Mouse (Mus musculus) CH12.LX (cell line): ENCODE data around the gene Pde9a. TPM values are rescaled to one million over a fixed set of nuclear protein-coding genes. Genes with fewer than 3 reads are reported as not detected.

Source experiments
- DNase-seq: peaks from one replicate; pipeline ENCODE4 v3.0.0-alpha.2; 2013; ENCODE audit errors: extremely low read depth
- H3K27ac ChIP-seq: 2 replicates; pipeline ENCODE4 v1.5.1; 2012; ENCODE audit warnings: low read depth, mild to moderate bottlenecking, control low read depth, moderate library complexity; ENCODE audit not compliant: insufficient read depth
- H3K27me3 ChIP-seq: replicated peaks from 2 replicates; pipeline ENCODE3; 2012; ENCODE audit warnings: inconsistent platforms
- H3K36me3 ChIP-seq, 2 experiments: replicated peaks in 1 of 2; 2 replicates each; pipeline versions ENCODE3 to v1.6.1; 2012; ENCODE audit warnings: inconsistent platforms in 1 of 2, low read length in 1 of 2, mild to moderate bottlenecking in 1 of 2, mixed read lengths in 1 of 2, moderate library complexity in 1 of 2; ENCODE audit not compliant: control insufficient read depth in 1 of 2, insufficient read depth in 1 of 2
- H3K4me1 ChIP-seq, 2 experiments: 2 replicates each; pipeline ENCODE4 v1.6.1; 2012; ENCODE audit warnings: inconsistent platforms in 1 of 2, moderate library complexity in 1 of 2; ENCODE audit not compliant: insufficient read depth in 2 of 2, control insufficient read depth in 1 of 2
- H3K4me2 ChIP-seq: 2 replicates; pipeline ENCODE4 v1.6.1; 2012; ENCODE audit warnings: low read depth, mild to moderate bottlenecking, control low read depth; ENCODE audit not compliant: poor library complexity, insufficient read depth, severe bottlenecking
- H3K4me3 ChIP-seq, 3 experiments: fragments of 150-350 bp in 1 of 3; sonication (generic) in 1 of 3; replicated peaks in 1 of 3; 2 replicates each; pipeline versions ENCODE3 to v1.5.1; 2011 to 2012; ENCODE audit warnings: low read depth in 2 of 3, low read length in 2 of 3, mild to moderate bottlenecking in 2 of 3, moderate library complexity in 2 of 3, control low read depth in 1 of 3, improper control_type of control experiment in 1 of 3, inconsistent platforms in 1 of 3, mixed read lengths in 1 of 3; ENCODE audit not compliant: poor library complexity in 1 of 3
- H3K79me2 ChIP-seq: replicated peaks from 2 replicates; pipeline ENCODE4 v1.6.1; 2012; ENCODE audit warnings: mild to moderate bottlenecking, moderate library complexity; ENCODE audit not compliant: control insufficient read depth, poor library complexity, insufficient read depth, severe bottlenecking; ENCODE audit errors: extremely low read depth
- H3K9ac ChIP-seq: 2 replicates; pipeline ENCODE4 v1.6.1; 2012; ENCODE audit warnings: low read depth, mild to moderate bottlenecking, control low read depth, moderate library complexity; ENCODE audit not compliant: insufficient read depth
- H3K9me3 ChIP-seq: replicated peaks from 2 replicates; pipeline ENCODE3; 2012; ENCODE audit warnings: low read length, inconsistent platforms, mixed read lengths
- CHD2 ChIP-seq: IDR thresholded peaks from 2 replicates; pipeline ENCODE4 v1.6.1; 2011; ENCODE audit warnings: low read length, improper control_type of control experiment
- CTCF ChIP-seq, 2 experiments: IDR thresholded peaks in 1 of 2; conservative IDR thresholded peaks in 1 of 2; 2 replicates each; pipeline ENCODE4 v1.5.1; 2011 to 2012; ENCODE audit warnings: low read depth in 2 of 2, low read length in 2 of 2, improper control_type of control experiment in 1 of 2, inconsistent platforms in 1 of 2, mild to moderate bottlenecking in 1 of 2, moderate library complexity in 1 of 2
- E2F4 ChIP-seq: IDR thresholded peaks from 2 replicates; pipeline ENCODE4 v1.6.1; 2011; ENCODE audit warnings: low read depth, low read length, improper control_type of control experiment; ENCODE audit not compliant: insufficient replicate concordance
- EP300 ChIP-seq: IDR thresholded peaks from 2 replicates; pipeline ENCODE4 v1.6.1; 2011; ENCODE audit warnings: low read length, improper control_type of control experiment
- IRF4 ChIP-seq: IDR thresholded peaks from 2 replicates; pipeline ENCODE4 v1.6.1; 2014; ENCODE audit warnings: low read depth, mild to moderate bottlenecking, inconsistent platforms, low read length, improper control_type of control experiment
- MAFK ChIP-seq: IDR thresholded peaks from 2 replicates; pipeline ENCODE4 v1.6.1; 2011; ENCODE audit warnings: low read length, improper control_type of control experiment; ENCODE audit not compliant: insufficient replicate concordance
- MAX ChIP-seq: IDR thresholded peaks from 2 replicates; pipeline ENCODE4 v1.6.1; 2011; ENCODE audit warnings: low read length, improper control_type of control experiment
- MYC ChIP-seq: IDR thresholded peaks from 2 replicates; pipeline ENCODE4 v1.6.1; 2011; ENCODE audit warnings: low read depth, mild to moderate bottlenecking, improper control_type of control experiment, low read length
- NRF1 ChIP-seq: IDR thresholded peaks from 2 replicates; pipeline ENCODE4 v1.6.1; 2014; ENCODE audit warnings: low read depth, mild to moderate bottlenecking, inconsistent platforms, low read length, improper control_type of control experiment, moderate library complexity
- POLR2A ChIP-seq: IDR thresholded peaks from 2 replicates; pipeline ENCODE4 v1.6.1; 2011; ENCODE audit warnings: low read depth, mild to moderate bottlenecking, improper control_type of control experiment, low read length
- POLR2AphosphoS2 ChIP-seq: IDR thresholded peaks from 2 replicates; pipeline ENCODE4 v1.6.1; 2011; ENCODE audit warnings: low read depth, low read length, improper control_type of control experiment
- RAD21 ChIP-seq: IDR thresholded peaks from 2 replicates; pipeline ENCODE4 v1.6.1; 2011; ENCODE audit warnings: low read depth, mild to moderate bottlenecking, low read length, improper control_type of control experiment, moderate library complexity
- RCOR1 ChIP-seq: conservative IDR thresholded peaks from 2 replicates; pipeline ENCODE4 v1.6.1; 2012; ENCODE audit warnings: low read depth, mild to moderate bottlenecking, inconsistent platforms, low read length, improper control_type of control experiment
- TBP ChIP-seq: conservative IDR thresholded peaks from 2 replicates; pipeline ENCODE4 v1.6.1; 2011; ENCODE audit warnings: low read depth, low read length, improper control_type of control experiment
- TCF12 ChIP-seq: IDR thresholded peaks from 2 replicates; pipeline ENCODE4 v1.6.1; 2014; ENCODE audit warnings: low read depth, mild to moderate bottlenecking, inconsistent platforms, low read length, improper control_type of control experiment
- UBTF ChIP-seq: IDR thresholded peaks from 2 replicates; pipeline ENCODE4 v1.6.1; 2012; ENCODE audit warnings: low read depth, mild to moderate bottlenecking, inconsistent platforms, low read length, improper control_type of control experiment, moderate library complexity
- USF1 ChIP-seq: IDR thresholded peaks from 2 replicates; pipeline ENCODE4 v1.6.1; 2014; ENCODE audit warnings: low read depth, mild to moderate bottlenecking, inconsistent platforms, low read length, improper control_type of control experiment
- ZC3H11A ChIP-seq: IDR thresholded peaks from 2 replicates; pipeline ENCODE4 v1.6.1; 2012; ENCODE audit warnings: low read depth, mild to moderate bottlenecking, inconsistent platforms, low read length, improper control_type of control experiment
- ZKSCAN1 ChIP-seq: IDR thresholded peaks from 2 replicates; pipeline ENCODE4 v1.6.1; 2012; ENCODE audit warnings: low read depth, inconsistent platforms, low read length, improper control_type of control experiment, borderline replicate concordance
- ZNF384 ChIP-seq: IDR thresholded peaks from 2 replicates; pipeline ENCODE4 v1.6.1; 2012; ENCODE audit warnings: low read depth, low read length, improper control_type of control experiment, inconsistent platforms
- dilution Hi-C: fragments of 300-500 bp; cut with MboI; formaldehyde crosslinking; loops from 2 replicates; pipeline ENCODE4 v1.14.3; 2020; ENCODE audit warnings: low sequenced_read_pairs; ENCODE audit not compliant: extremely low pct_unique_long_range_greater_than_20kb, extremely low pct_ligation_motif_present
- in situ Hi-C: fragments of 300-500 bp; cut with MboI; formaldehyde crosslinking; loops from 3 replicates; pipeline ENCODE4 v1.14.3; 2019; ENCODE audit warnings: low sequenced_read_pairs, low pct_ligation_motif_present, low pct_unique_long_range_greater_than_20kb, mixed read lengths
- polyA plus RNA-seq: library from polyadenylated mRNA; unstranded; fragments of >175 nt; gene quantifications from 2 replicates; pipeline ENCODE4 v1.2.1, GENCODE M21; 2012; ENCODE audit warnings: low read depth; ENCODE audit not compliant: insufficient read length
- total RNA-seq, 2 experiments: library from RNA; depleted of rRNA; stranded (reverse); fragments of 300-350 nt in 1 of 2; fragments of >200 nt in 1 of 2; gene quantifications; 2 replicates each; pipeline ENCODE4 v1.2.3; 2012 to 2014

Pde9a gene
- total and polyA plus RNA-seq, 3 experiments: not detected

DNA sequence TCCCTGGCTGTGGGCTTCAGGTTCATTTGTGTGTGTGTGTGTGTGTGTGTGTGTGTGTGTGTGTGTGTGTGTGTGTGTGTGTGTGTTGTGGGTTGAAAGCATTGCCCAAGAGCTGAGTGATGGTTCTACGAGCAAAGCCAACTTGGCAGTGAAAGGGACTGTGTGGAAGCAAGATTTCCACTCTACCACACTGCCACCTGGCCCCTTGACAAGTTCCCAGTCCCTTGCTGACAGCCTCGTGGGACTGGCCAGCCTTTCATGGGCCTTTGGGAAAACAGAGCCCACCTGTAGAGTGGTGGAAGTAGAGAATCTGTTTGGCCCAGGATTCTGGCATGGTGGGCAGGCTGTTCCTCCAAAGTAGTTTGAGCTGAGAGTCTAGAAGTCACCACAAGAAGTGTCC lies 7.8 kb downstream of the Pde9a start:
- in situ Hi-C loops: no loop called here
- Histone ChIP-seq H3K27me3 (peaks cover 68% of the 10 kb centered on the region), H3K9me3 (no peaks in the 10 kb centered on the region), H3K27ac (no peak overlapping the region), H3K79me2 (no peaks in the 10 kb centered on the region), H3K4me2 (no peak overlapping the region)
- DNase-seq: no peak
- TF ChIP-seq EP300: no peak
- no peak for TF ChIP-seq USF1
- TF ChIP-seq ZKSCAN1: no peak
- TF ChIP-seq E2F4: no peak
- no peak for TF ChIP-seq UBTF
- TF ChIP-seq CHD2: no peak
- TF ChIP-seq, all 38 proteins: peak for 0
- Histone ChIP-seq H3K9ac (no peak overlapping the region), H3K36me3 (no peaks in the 10 kb centered on the region), H3K4me3 (no peak overlapping the region), H3K4me1 (no peaks in the 10 kb centered on the region)
- dilution Hi-C loops: no loop called here

DNA sequence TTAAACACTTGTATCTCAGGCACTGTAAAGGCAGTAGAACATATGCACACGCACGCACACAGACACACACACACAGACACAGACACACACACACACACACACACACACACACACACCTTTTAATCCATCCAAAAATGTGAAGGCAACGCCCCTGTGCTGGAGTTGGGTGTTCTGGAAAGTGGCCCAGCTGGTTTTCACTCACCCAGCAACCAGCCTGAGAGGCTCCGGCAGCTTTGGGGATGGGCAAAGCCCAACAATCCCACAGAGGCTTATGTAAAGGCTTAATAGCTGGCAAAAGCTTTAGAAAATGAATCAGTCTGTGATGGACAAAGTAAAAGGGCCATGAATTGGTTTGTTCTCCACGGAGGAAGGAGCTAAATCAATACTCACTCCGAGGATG lies 14.3 kb downstream of the Pde9a start:
- Histone ChIP-seq H3K4me3 (no peak overlapping the region), H3K27ac (no peak overlapping the region), H3K4me2 (no peak overlapping the region), H3K9me3 (no peaks in the 10 kb centered on the region)
- TF ChIP-seq EP300 (no peak), MYC (no peak), RAD21 (no peak)
- TF ChIP-seq, all 38 proteins: peak for 0
- in situ Hi-C loops: no loop called here
- Histone ChIP-seq H3K4me1 (no peaks in the 10 kb centered on the region), H3K9ac (no peak overlapping the region), H3K27me3 (peaks cover 55% of the 10 kb centered on the region), H3K79me2 (no peaks in the 10 kb centered on the region), H3K36me3 (no peaks in the 10 kb centered on the region)
- no peak for DNase-seq
- dilution Hi-C loops: no loop called here

DNA sequence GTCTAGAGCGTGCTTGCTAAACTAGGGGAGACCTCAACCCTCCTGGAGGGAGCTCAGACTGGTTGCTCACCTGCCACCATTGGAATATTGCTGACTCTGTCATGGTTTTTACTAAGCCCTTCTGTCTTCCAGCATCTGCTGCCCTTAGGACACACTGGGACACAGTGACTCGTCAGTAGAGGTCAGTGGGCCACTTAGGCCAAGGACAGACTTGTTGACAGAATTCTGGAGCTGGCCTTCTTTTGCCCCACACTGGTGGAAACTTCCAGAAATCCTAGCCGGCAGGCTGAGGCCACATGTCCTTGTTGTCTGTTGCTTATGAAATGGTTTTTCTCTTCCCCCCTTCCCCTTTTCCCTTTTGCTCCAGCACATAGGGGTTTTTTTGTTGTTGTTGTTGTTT lies 15.2 kb downstream of the Pde9a start:
- dilution Hi-C loops: no loop called here
- no peaks in the 10 kb centered on the region for H3K79me2 ChIP-seq
- H3K9ac ChIP-seq: no peak overlapping the region
- no peak overlapping the region for H3K4me2 ChIP-seq
- no peak for DNase-seq
- no peaks in the 10 kb centered on the region for H3K4me1 ChIP-seq
- peaks cover 50% of the 10 kb centered on the region for H3K27me3 ChIP-seq
- no peak for TF ChIP-seq ZNF384
- no peak for TF ChIP-seq CHD2
- no peak for TF ChIP-seq POLR2A
- TF ChIP-seq MAFK: no peak
- no peak for TF ChIP-seq ZKSCAN1
- TF ChIP-seq ZC3H11A: no peak
- no peak for TF ChIP-seq RAD21
- TF ChIP-seq RCOR1: no peak
- no peak for TF ChIP-seq POLR2AphosphoS2
- TF ChIP-seq IRF4: no peak
- no peak for TF ChIP-seq CTCF (conservative IDR thresholded peaks at IDR 0.05 in 1 of 2, IDR thresholded peaks at IDR 0.05 in 1 of 2; ENCODE audit: low read depth in 2 of 2, low read length in 2 of 2)
- no peak for TF ChIP-seq MYC
- no peak for TF ChIP-seq MAX
- no peak for TF ChIP-seq TBP
- TF ChIP-seq TCF12: no peak
- TF ChIP-seq NRF1: no peak
- TF ChIP-seq, all 38 proteins: peak for 0
- Histone ChIP-seq H3K9me3 (no peaks in the 10 kb centered on the region), H3K27ac (no peak overlapping the region), H3K4me3 (no peak overlapping the region), H3K36me3 (no peaks in the 10 kb centered on the region)
- in situ Hi-C loops: no loop called here
